In genomic region chr3:53650003-53650748, GRCm38 (mm10) we compare ENCODE assay signal across 9 mouse cellular contexts. TPM values are rescaled to one million over a fixed set of nuclear protein-coding genes. Genes with fewer than 3 reads are reported as not detected.
DNase-seq lines count a peak whose midpoint lies in the region; ATAC-seq and TF ChIP-seq lines count a peak whose summit lies in the region.
"Had no signal": no experiment of that assay in that cellular context is flagged by ENCODE, and none has a peak within 500 bp of the region (broad histone marks: within the 10 kb centered on the region; RNA-seq: fewer than 3 reads in every experiment).

No protein-coding gene starts in this region.

- ATAC-seq in lung, postnatal 0 days, result no peak
- ATAC-seq in hindbrain, embryonic 16.5 days, result peak; percentile 42
- no peak for ATAC-seq in stomach, embryonic 16.5 days (ENCODE audit: insufficient read depth, low FRiP score)
- no peak for ATAC-seq in CD4-positive, CD25-positive, alpha-beta regulatory T cell, adult 4 months

- H3K27ac ChIP-seq in lung, postnatal 0 days (ENCODE audit: low read length), result no peak overlapping the region
- peak overlapping the region; percentile 12; the same call in 1 of the 2 replicates for H3K27ac ChIP-seq in hindbrain, embryonic 16.5 days (ENCODE audit: low read depth, low read length)
- H3K27ac ChIP-seq in stomach, embryonic 16.5 days (ENCODE audit: low read length), result peak overlapping the region; percentile 65; the same call in 1 of the 2 replicates

- no peak overlapping the region for H3K9ac ChIP-seq in lung, postnatal 0 days (replicated peaks; ENCODE audit: low read depth)
- H3K9ac ChIP-seq in hindbrain, embryonic 16.5 days (ENCODE audit: low read depth, low read length), result no peak overlapping the region
- H3K9ac ChIP-seq in stomach, embryonic 16.5 days (ENCODE audit: low read length), result peak overlapping the region; percentile 43; the same call in 1 of the 2 replicates

- TF ChIP-seq CTCF in lung, postnatal 0 days (IDR thresholded peaks at IDR 0.05), result no peak

- H3K9me3 ChIP-seq in lung, postnatal 0 days (ENCODE audit: low read length), result no peaks in the 10 kb centered on the region
- H3K9me3 ChIP-seq in hindbrain, embryonic 16.5 days (ENCODE audit: control insufficient read depth, low read length), result peaks cover 15% of the 10 kb centered on the region
- H3K9me3 ChIP-seq in stomach, embryonic 16.5 days (replicated peaks; ENCODE audit: control insufficient read depth, low read length), result peaks cover 30% of the 10 kb centered on the region

- no peak overlapping the region for H3K4me2 ChIP-seq in lung, postnatal 0 days (replicated peaks; ENCODE audit: low read depth, low read length)
- peak overlapping the region; percentile 9 for H3K4me2 ChIP-seq in hindbrain, embryonic 16.5 days (ENCODE audit: low read length)
- peak overlapping the region; percentile 46 for H3K4me2 ChIP-seq in stomach, embryonic 16.5 days (ENCODE audit: low read depth, low read length)

- no peaks in the 10 kb centered on the region for H3K27me3 ChIP-seq in lung, postnatal 0 days (replicated peaks; ENCODE audit: insufficient read depth, low read length)
- no peaks in the 10 kb centered on the region for H3K27me3 ChIP-seq in hindbrain, embryonic 16.5 days (replicated peaks; ENCODE audit: control insufficient read depth, insufficient read depth, low read length)
- H3K27me3 ChIP-seq in stomach, embryonic 16.5 days (ENCODE audit: control insufficient read depth, insufficient read depth, low read length), result no peaks in the 10 kb centered on the region

- H3K36me3 ChIP-seq in lung, postnatal 0 days (ENCODE audit: insufficient read depth, low read length), result no peaks in the 10 kb centered on the region
- no peaks in the 10 kb centered on the region for H3K36me3 ChIP-seq in hindbrain, embryonic 16.5 days (ENCODE audit: control insufficient read depth, insufficient read depth, low read length)
- peaks cover 28% of the 10 kb centered on the region for H3K36me3 ChIP-seq in stomach, embryonic 16.5 days (ENCODE audit: control insufficient read depth, insufficient read depth, low read length)

- no peak overlapping the region for H3K4me3 ChIP-seq in lung, postnatal 0 days (ENCODE audit: low read depth, low read length)
- H3K4me3 ChIP-seq in hindbrain, embryonic 16.5 days (ENCODE audit: low read length), result no peak overlapping the region
- H3K4me3 ChIP-seq in stomach, embryonic 16.5 days (replicated peaks; ENCODE audit: low read length), result peak overlapping the region; percentile 17

- H3K4me1 ChIP-seq in lung, postnatal 0 days (ENCODE audit: insufficient read depth, low read depth, low read length), result no peaks in the 10 kb centered on the region
- H3K4me1 ChIP-seq in hindbrain, embryonic 16.5 days (ENCODE audit: control insufficient read depth, insufficient read depth, low read depth, low read length), result no peaks in the 10 kb centered on the region
- peaks cover 9% of the 10 kb centered on the region; the same call in 1 of the 2 replicates for H3K4me1 ChIP-seq in stomach, embryonic 16.5 days (ENCODE audit: control insufficient read depth, insufficient read depth, low read length)

- TF ChIP-seq EP300 in lung, postnatal 0 days (IDR thresholded peaks at IDR 0.05), result no peak

- 11% methylated on average over 8 of the region's 8 CpGs for WGBS in lung, postnatal 0 days
- 6% methylated on average over 8 of the region's 8 CpGs for WGBS in hindbrain, embryonic 16.5 days
- WGBS in stomach, embryonic 16.5 days, result 16% methylated on average over 8 of the region's 8 CpGs

- peak; percentile 32 to 38 for DNase-seq in cerebellum, postnatal 14 days
- DNase-seq in cerebellum, postnatal 36 days, result no peak
- peak; percentile 34 for DNase-seq in lung, postnatal 0 days (ENCODE audit: low spot score)
- DNase-seq in lung, postnatal 25 days (ENCODE audit: low spot score), result no peak
- DNase-seq in thymus, postnatal 25 days, result no peak
- DNase-seq: gastrocnemius, postnatal 14 days had no signal

RNA-seq across cellular contexts. Expression of gene Frem2, which starts 7.0 kb away (rescaled TPM):
- 1.6 and 1.8 TPM in 2 replicates for polyA plus RNA-seq in lung, postnatal 0 days (2015; fragmentation: Nextera tagmentation; extraction: Ambion mirVana)
- 1.7 TPM in 2 replicates for polyA plus RNA-seq in hindbrain, embryonic 16.5 days (2015; fragmentation: Nextera tagmentation; extraction: Ambion mirVana)
- 16.4 TPM in 2 replicates for polyA plus RNA-seq in stomach, embryonic 16.5 days (2015; fragmentation: Nextera tagmentation; extraction: Ambion mirVana)
- not detected for polyA plus RNA-seq in CD4-positive, CD25-positive, alpha-beta regulatory T cell, adult 4 months (2017; shearing (Covaris generic))

Comparison
In these comparisons a context has a peak if more than half of its experiments do, and no peak if none do; other contexts are left out.
1. DNase-seq: peak in cerebellum, postnatal 14 days (2 of 2) and lung, postnatal 0 days (single experiment); none in cerebellum, postnatal 36 days (0 of 2), lung, postnatal 25 days (single experiment) and thymus, postnatal 25 days (single experiment).